Mouse (Mus musculus) ES-E14 (cell line): ENCODE data around the gene Nectin2.

ENCODE experiments used
- CHD2 ChIP-seq: IDR thresholded peaks from 2 replicates; pipeline ENCODE4 v1.6.1; 2014; ENCODE audit warnings: mild to moderate bottlenecking, low read depth, low read length, inconsistent platforms
- HCFC1 ChIP-seq: IDR thresholded peaks from 2 replicates; pipeline ENCODE4 v1.6.1; 2012; ENCODE audit warnings: low read length, inconsistent platforms, borderline replicate concordance; ENCODE audit not compliant: insufficient read depth
- MAFK ChIP-seq: IDR thresholded peaks from 2 replicates; pipeline ENCODE4 v1.6.1; 2014; ENCODE audit warnings: mild to moderate bottlenecking, low read depth, low read length, inconsistent platforms; ENCODE audit not compliant: insufficient read depth
- ZC3H11A ChIP-seq: IDR thresholded peaks from 2 replicates; pipeline ENCODE4 v1.6.1; 2012; ENCODE audit warnings: low read depth, mild to moderate bottlenecking, inconsistent platforms, low read length, borderline replicate concordance

DNA sequence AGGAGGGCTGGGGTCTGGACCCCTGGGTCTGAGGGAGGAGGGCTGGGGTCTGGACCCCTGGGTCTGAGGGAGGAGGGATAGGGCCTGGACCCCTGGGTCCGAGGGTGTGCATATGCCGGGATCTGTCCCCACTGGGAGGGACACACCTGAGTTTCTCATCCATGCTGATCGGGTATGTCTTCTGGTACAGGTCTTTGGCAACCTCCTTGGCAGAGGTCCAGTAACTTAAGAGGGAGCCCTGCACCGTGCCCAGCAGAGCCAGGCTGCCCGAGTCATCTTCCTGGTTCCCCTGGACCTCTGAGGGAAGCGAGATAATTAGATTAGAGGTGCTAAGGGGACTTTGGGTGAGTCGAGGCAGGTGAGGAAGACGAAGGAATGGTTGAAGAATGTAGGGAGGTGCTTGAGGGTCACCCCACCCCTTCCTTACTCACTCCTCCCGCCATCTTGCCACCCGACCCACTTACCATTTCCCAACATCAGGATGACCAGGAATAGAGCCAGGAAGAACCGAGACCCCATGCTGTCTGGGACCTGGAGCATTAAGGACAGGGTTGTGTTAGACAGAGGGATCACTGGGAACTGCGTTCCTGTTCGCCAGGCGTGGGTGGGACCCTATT lies 77.1 kb downstream of the Nectin2 start:
- TF ChIP-seq CHD2: no peak
- no peak for TF ChIP-seq ZC3H11A
- no peak for TF ChIP-seq MAFK
- no peak for TF ChIP-seq HCFC1
